Mouse (Mus musculus) urinary bladder, postnatal 25 days (tissue): Measurements from ENCODE around the gene Cd4.

ENCODE experiments used
- DNase-seq: peaks from one replicate; pipeline ENCODE4 v3.0.0; 2022; ENCODE audit warnings: low spot score

Gene Cd4

GRCm38 (mm10) chr6:124884714-124885500 is 3.1 kb downstream of the Cd4 start:
- DNase-seq, result no peak

GRCm38 (mm10) chr6:124883351-124883750 is 4.7 kb downstream of the Cd4 start:
- no peak for DNase-seq

- no peak for DNase-seq
Observed at GRCm38 (mm10) chr6:124881821-124882220, 6.2 kb downstream of the Cd4 start.

- no peak for DNase-seq
Observed at GRCm38 (mm10) chr6:124879390-124879789, 8.6 kb downstream of the Cd4 start.

- DNase-seq, result no peak
Observed at GRCm38 (mm10) chr6:124874348-124874747, 13.7 kb downstream of the Cd4 start.

GRCm38 (mm10) chr6:124866560-124866959 is 21.5 kb downstream of the Cd4 start:
- DNase-seq, result no peak

GRCm38 (mm10) chr6:124865766-124866362 is 22.2 kb downstream of the Cd4 start:
- DNase-seq, result no peak

DNA sequence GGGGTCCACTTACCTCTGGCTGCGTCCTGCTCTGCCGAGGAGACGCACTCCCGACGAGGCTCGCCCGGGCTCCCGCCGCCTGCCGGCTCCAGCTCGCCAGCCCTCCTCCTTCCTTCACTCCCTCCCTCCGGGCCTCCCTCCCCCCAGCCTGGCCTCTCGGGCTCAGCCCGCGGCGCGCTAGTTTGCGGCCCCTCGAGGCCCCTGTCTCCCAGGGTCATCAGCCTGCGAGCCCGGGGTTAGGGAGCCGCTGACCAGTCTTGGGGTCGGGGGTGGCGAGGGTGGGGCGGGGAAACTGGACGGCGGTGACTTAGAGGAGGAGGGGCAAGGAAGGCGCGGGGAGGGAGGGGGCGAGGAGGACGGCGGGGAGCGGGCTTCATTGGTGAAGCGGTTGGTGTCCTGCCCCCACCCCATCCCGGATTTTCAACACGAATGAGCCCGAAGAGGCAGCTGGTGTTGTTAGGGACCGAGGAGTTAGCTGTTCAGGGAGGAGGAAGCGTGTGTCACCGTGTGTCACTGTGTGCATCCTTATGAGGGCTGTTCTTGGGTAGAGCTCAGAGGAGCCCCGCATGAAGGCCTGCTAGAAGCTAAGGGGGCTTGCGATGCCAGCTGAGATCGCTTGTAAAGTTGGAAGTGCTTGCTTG is 24.2 kb downstream of the Cd4 start, which contains the start of gene Gpr162:
Gpr162 (minus strand) TSS at position 326 of the 641 bp plus-strand sequence.
- DNase-seq, result peak; percentile 60

DNA sequence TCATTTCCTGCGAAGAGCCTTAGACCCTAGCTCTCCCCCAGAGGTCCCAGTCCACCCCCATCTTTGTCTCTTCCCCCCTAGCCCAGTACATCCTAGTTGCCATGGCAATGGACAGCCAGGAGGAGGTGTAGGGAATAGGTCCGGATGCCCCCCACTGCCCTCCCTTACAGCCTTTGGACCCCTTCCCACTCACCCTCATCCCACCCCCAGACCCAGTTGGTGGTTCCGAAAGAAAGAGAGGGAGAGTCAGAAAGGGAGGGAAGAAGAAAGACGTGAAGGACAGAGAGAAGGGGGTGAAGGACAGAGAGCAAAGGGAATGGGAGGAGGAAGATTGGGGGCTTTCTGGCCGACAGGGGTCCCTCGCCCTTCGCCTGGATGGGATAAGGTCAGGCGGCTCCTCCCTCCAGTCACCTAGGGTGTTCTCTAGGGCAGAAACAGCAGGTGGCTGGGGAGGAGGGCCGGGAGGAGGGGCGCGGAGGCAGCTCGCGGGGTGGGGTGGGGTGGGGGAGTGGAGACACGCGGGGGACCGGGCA is 24.8 kb downstream of the Cd4 start:
- no peak for DNase-seq

DNA sequence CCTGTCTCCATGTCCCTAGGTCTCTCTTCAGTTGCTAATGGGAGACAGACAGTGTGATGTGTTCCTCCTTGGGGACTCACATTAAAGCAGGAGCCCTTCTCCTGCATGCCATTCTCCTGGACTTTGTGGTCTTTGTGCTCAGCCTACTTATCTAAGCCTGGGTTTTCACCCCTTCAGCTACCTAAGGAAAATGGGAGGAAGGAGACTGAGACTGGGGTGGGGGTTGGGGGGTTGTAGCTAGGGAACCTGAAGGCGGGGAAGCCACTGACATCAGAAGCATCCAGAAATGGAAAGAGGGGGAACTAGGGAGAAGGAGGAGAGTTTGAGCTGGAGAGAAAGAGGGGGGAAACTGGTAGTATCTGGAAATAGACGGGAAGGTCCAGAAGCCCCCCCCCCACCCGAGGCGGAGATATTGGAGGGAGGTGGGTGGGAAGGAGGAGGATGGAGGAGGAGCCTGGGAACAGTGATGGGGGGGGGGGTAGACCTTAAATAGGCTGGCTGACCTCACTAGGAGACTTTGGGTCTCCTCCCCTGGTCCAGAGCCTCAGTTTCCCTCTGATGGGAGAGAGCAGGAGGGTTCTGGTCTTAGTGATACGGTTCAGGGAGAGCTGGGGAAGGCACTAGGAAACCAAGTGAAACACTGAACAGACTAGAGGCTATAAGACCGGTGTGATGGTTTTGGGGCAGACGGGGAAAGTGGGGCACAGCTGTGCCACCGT is 25.5 kb downstream of the Cd4 start:
- DNase-seq, result no peak

- no peak for DNase-seq
Observed at GRCm38 (mm10) chr6:124861802-124862201, 26.2 kb downstream of the Cd4 start.

DNA sequence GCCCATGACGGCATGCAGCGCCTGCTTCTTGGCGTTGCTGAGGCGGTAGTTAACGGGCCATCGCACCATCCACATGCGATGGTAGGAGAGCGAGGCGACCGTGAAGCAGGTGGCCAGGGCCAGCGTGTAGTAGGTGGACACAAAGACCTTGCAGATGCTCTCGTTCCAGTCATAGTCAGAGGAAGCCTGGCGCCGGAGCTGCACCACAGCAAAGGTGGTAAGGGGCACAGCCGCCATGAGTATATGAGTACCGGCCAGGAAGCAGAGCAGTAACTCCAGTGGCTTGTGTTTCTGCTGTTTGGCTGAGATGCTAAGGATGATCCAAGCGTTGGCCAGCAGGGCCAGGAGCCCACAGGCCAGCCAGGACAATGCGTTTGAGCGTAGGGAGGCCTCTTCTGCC is 26.8 kb downstream of the Cd4 start:
- DNase-seq, result no peak

DNA sequence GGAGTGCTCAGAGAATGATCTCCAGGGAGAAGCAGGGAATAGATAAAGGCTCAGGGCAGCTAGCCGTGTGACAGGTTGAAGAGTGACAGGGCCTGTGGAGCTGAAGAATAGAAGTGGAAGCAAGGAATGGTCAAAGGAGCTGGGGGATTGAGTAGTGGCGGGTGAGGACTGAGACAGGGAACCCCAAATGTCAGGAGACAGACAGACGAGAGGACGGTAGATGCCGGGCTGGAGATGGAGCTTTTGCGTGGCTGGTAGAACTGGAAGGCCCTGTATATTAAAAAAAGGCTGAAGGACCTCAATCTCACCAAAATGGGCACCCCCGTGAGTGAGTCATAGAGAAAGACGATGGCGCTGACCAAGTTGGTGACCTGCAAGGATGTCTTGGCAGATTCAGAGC is 27.5 kb downstream of the Cd4 start:
- DNase-seq, result no peak

DNA sequence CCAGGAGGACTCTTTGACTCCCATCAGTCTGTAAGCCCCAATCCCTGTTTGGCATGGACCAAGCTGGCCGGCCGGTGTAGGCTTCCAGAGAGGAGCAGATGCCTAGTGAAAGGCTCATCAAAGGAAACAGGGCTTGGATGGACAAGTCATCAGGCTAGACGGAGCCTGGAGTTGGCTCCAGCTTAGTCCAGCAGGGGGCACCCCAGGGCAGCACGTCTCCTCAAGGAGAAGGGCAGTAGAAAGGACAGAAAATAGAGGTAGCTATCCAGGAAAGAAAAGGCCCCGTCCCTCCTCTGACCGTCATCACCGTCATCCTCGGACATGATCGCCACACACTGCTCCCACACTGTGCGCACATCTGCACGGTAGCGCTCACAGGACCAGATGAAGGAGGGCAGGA is 28.3 kb downstream of the Cd4 start:
- DNase-seq, result peak; percentile 92

- no peak for DNase-seq
Observed at GRCm38 (mm10) chr6:124858561-124859318, 29.3 kb downstream of the Cd4 start.

DNA sequence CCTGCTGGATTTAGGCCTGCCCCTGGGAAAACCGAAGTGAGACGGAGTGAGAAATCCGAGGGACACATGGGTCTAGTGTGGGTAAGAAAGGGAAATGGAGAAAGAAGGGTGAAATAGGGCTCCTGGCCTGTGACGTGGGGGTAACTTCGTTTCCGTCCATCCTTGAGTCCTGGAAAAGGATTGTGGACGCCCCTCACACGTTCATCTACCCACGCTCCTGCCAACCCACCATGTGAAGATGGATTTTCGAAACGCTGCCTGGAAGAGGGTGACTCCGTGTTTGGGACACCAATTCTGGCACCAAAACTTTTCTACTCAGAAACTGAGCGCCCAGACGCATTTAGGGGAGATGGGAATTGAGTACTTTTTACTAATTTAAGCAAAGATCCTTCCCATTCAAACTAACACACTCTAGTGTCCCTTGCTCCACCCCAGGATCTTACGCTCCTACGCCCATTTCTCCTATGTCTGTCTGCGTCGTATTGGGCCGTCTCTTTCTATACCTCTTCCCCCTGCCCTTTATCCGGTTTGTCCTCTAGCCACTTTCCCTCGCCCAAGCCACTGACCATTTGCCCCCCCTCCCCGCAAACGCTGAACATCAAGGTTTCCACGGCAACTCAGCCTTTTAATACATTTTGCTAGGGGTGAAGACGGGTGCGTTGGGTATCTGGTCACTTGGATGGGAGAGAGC is 30.0 kb downstream of the Cd4 start:
- no peak for DNase-seq

GRCm38 (mm10) chr6:124856916-124857839 is 30.8 kb downstream of the Cd4 start, which contains the start of gene P3h3:
TSS of gene P3h3 (minus strand) at chr6:124857752.
- peak; percentile 74 for DNase-seq

DNA sequence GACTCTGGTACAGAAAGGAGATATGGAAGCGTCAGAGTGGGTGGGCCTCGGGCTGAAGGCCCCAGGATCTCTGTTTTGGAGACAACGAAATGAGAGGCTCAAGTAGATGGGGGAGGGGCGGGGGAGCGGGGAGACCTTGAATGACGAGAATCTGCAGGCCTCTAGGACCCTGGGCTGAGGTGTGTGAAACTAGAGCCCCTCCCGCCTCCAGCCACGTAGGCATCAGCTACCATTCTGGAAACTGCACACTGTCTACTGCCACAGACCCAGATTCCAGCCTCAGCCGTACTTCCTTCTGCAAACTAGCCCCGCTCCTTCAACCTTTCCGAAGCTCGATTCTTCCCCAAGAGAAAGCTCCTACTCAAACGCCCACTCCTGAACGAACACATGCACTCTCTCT is 31.7 kb downstream of the Cd4 start:
- DNase-seq, result no peak

DNA sequence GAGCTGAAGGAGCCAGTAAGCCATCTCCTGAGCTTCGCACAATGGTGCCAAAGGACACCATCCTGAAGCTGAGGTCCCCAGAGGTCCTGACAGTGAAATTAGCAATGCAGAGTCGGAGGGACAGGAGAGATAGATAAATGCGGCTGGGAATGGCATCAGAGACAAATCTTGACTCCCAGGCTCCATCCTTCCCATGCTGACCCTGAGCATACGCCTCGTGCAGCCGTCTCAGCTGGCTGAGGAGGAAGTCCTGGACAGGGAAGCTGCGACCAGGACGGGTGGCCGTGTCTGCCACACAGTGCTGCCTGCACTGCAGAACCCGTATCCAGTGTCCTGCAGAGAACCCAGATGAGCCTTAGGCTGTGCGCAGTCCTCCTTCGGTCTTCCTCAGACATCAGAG is 33.4 kb downstream of the Cd4 start:
- no peak for DNase-seq

DNA sequence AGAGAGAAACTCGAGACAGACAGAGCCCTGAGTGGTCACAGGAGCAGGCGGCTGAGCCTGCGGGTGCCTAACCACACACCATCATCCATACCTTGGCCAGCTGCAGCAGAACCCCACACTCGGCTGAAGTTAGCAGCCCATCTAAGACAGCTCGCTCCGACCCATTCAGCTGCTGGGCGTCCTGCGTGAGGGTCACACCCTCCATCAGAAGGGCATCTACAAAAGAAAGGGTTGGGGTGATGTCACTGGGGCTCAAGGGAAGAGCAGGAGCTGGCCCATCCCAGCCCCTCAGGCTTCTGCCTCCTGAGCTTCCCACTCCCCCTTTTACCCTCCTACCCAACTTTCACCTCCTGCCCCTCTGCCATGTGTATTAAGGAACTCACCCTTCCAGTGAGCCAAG is 37.5 kb downstream of the Cd4 start:
- DNase-seq, result no peak
